Mouse (Mus musculus): ENCODE data around the gene Shisal2a.

The Shisal2a gene

GRCm38 (mm10) chr4:108383183-108383714 lies at the start of gene Shisal2a:
Shisal2a (minus strand) TSS chr4:108383349.
- peak; percentile 63 for DNase-seq

- DNase-seq: no peak
Measured at GRCm38 (mm10) chr4:108431561-108431936, 48.4 kb upstream of the Shisal2a start.

- peak; percentile 90 for DNase-seq
Measured at GRCm38 (mm10) chr4:108430656-108431560, 47.8 kb upstream of the Shisal2a start.

GRCm38 (mm10) chr4:108428341-108428721 lies 45.2 kb upstream of the Shisal2a start:
- no peak for DNase-seq

- DNase-seq: no peak
Measured at GRCm38 (mm10) chr4:108427719-108428340, 44.7 kb upstream of the Shisal2a start.

- no peak for DNase-seq
Measured at GRCm38 (mm10) chr4:108424587-108424986, 41.4 kb upstream of the Shisal2a start.

GRCm38 (mm10) chr4:108407621-108408020 lies 24.5 kb upstream of the Shisal2a start:
- DNase-seq: no peak

GRCm38 (mm10) chr4:108406861-108407401 lies 23.8 kb upstream of the Shisal2a start, which contains the start of gene Gpx7:
Gpx7 (minus strand) TSS chr4:108406961.
- peak; percentile 36 for DNase-seq

GRCm38 (mm10) chr4:108406138-108406860 lies 23.1 kb upstream of the Shisal2a start:
- peak; percentile 79 for DNase-seq

GRCm38 (mm10) chr4:108405766-108406137 lies 22.6 kb upstream of the Shisal2a start:
- no peak for DNase-seq

GRCm38 (mm10) chr4:108403861-108404635 lies 20.9 kb upstream of the Shisal2a start:
- DNase-seq: no peak

- no peak for DNase-seq
Measured at GRCm38 (mm10) chr4:108400395-108400794, 17.2 kb upstream of the Shisal2a start.

- DNase-seq: no peak
Measured at GRCm38 (mm10) chr4:108394236-108394635, 11.1 kb upstream of the Shisal2a start.

GRCm38 (mm10) chr4:108392558-108392957 lies 9.4 kb upstream of the Shisal2a start:
- DNase-seq: no peak

- no peak for DNase-seq
Measured at GRCm38 (mm10) chr4:108391124-108391523, 8.0 kb upstream of the Shisal2a start.

- peak; percentile 54 for DNase-seq
Measured at GRCm38 (mm10) chr4:108388741-108389140, 5.6 kb upstream of the Shisal2a start.

- peak; percentile 93 for DNase-seq
Measured at GRCm38 (mm10) chr4:108387681-108388253, 4.6 kb upstream of the Shisal2a start.

- DNase-seq: no peak
Measured at GRCm38 (mm10) chr4:108387106-108387505, 4.0 kb upstream of the Shisal2a start.

- no peak for DNase-seq
Measured at GRCm38 (mm10) chr4:108386087-108386486, 2.9 kb upstream of the Shisal2a start.

GRCm38 (mm10) chr4:108380146-108380545 lies 3.0 kb downstream of the Shisal2a start:
- no peak for DNase-seq

GRCm38 (mm10) chr4:108379476-108379875 lies 3.7 kb downstream of the Shisal2a start:
- no peak for DNase-seq

- no peak for DNase-seq
Measured at GRCm38 (mm10) chr4:108372166-108372565, 11.0 kb downstream of the Shisal2a start.

Measured in retina, postnatal 1 day (tissue).